Mouse (Mus musculus) mouse trophoblast stem cell (cell line): ENCODE results near the gene Cfap58.

ENCODE experiments used
- in situ Hi-C, 2 experiments: fragments of 300-500 bp; cut with MseI, MboI; formaldehyde crosslinking; loops; 2 replicates in 1 of 2; 3 replicates in 1 of 2; pipeline ENCODE4 v1.15.1; 2025

The Cfap58 gene

GRCm38 (mm10) chr19:48079718-48080117, 142.2 kb downstream of the Cfap58 start:
- in situ Hi-C loops = no loop called here

GRCm38 (mm10) chr19:48081456-48081855, 144.0 kb downstream of the Cfap58 start:
- in situ Hi-C loops = no loop called here
